Mouse (Mus musculus) kidney, postnatal 36 days (tissue): ENCODE results near the gene Olfr313.

ENCODE experiments used
- DNase-seq, 2 experiments: peaks; one replicate each; pipeline ENCODE4 v3.0.0; 2021 to 2022; ENCODE audit warnings: mixed read lengths in 2 of 2

Olfr313 gene

GRCm38 (mm10) chr11:58860744-58861143 lies 45.9 kb downstream of the Olfr313 start:
- no peak for DNase-seq

- DNase-seq: peak; percentile 79 to 86
Observed at GRCm38 (mm10) chr11:58867039-58867953, 52.5 kb downstream of the Olfr313 start, which contains the start of gene 2810021J22Rik. 2810021J22Rik (plus strand) TSS chr11:58867216.

- peak; percentile 14 to 15 for DNase-seq
Observed at GRCm38 (mm10) chr11:58867954-58868330, 53.1 kb downstream of the Olfr313 start.
